In genomic region chr14:34820653-34821005, GRCm38 (mm10) we compare ENCODE assay signal across 9 mouse cellular contexts. TPM values are rescaled to one million over a fixed set of nuclear protein-coding genes. Genes with fewer than 3 reads are reported as not detected.
A peak's percentile ranks its signal among the peaks of the same experiment; 100 is the strongest.
DNase-seq lines count a peak whose midpoint lies in the region; ATAC-seq and TF ChIP-seq lines count a peak whose summit lies in the region.
"Had no signal": no experiment of that assay in that cellular context is flagged by ENCODE, and none has a peak within 500 bp of the region (broad histone marks: within the 10 kb centered on the region; RNA-seq: fewer than 3 reads in every experiment).

No protein-coding gene starts in this region.

- no peak for DNase-seq in heart, postnatal 25 days (ENCODE audit: low spot score)
- peak; percentile 50 for DNase-seq in forebrain, postnatal 0 days
- DNase-seq in adrenal gland, postnatal 10 days = no peak
- no peak for DNase-seq in ovary, adult 18-20 months (ENCODE audit: low spot score)

- no peak overlapping the region for H3K27ac ChIP-seq in heart, embryonic 12.5 days (ENCODE audit: poor library complexity, severe bottlenecking)
- H3K27ac ChIP-seq in bone marrow macrophage, adult 2 months (ENCODE audit: insufficient read depth, low read depth, low read length) = no peak overlapping the region
- 0 out of 2 replicates have a peak overlapping the region, but pooled peaks have one; percentile 10 for H3K27ac ChIP-seq in forebrain, postnatal 0 days (ENCODE audit: low read depth, low read length)
- no peak overlapping the region for H3K27ac ChIP-seq in limb, embryonic 12.5 days
- no peak overlapping the region for H3K27ac ChIP-seq in stomach, embryonic 14.5 days (ENCODE audit: low read length)

- 1% methylated on average over 12 of the region's 12 CpGs for WGBS in heart, embryonic 12.5 days
- 3% methylated on average over 12 of the region's 12 CpGs for WGBS in forebrain, postnatal 0 days
- WGBS in limb, embryonic 12.5 days = under 1% methylated on average over 12 of the region's 12 CpGs
- 2% methylated on average over 12 of the region's 12 CpGs for WGBS in stomach, embryonic 14.5 days

- H3K4me2 ChIP-seq in heart, embryonic 12.5 days = peak overlapping the region; percentile 98
- H3K4me2 ChIP-seq in forebrain, postnatal 0 days (ENCODE audit: low read depth) = peak overlapping the region; percentile 82
- peak overlapping the region; percentile 84 for H3K4me2 ChIP-seq in limb, embryonic 12.5 days
- peak overlapping the region; percentile 86 for H3K4me2 ChIP-seq in stomach, embryonic 14.5 days (replicated peaks; ENCODE audit: low read depth, low read length)

- no peak for TF ChIP-seq CTCF in bone marrow macrophage, adult 2 months (IDR thresholded peaks at IDR 0.05; ENCODE audit: low read depth, low read length)
- TF ChIP-seq CTCF in forebrain, postnatal 0 days (IDR thresholded peaks at IDR 0.05; ENCODE audit: low read depth) = no peak

- H3K36me3 ChIP-seq in heart, embryonic 12.5 days = no peaks in the 10 kb centered on the region
- no peaks in the 10 kb centered on the region for H3K36me3 ChIP-seq in forebrain, postnatal 0 days (ENCODE audit: insufficient read depth)
- no peaks in the 10 kb centered on the region for H3K36me3 ChIP-seq in limb, embryonic 12.5 days
- no peaks in the 10 kb centered on the region for H3K36me3 ChIP-seq in stomach, embryonic 14.5 days (ENCODE audit: control insufficient read depth, insufficient read depth, low read length)
- H3K36me3 ChIP-seq: G1E had no signal

- no peak for TF ChIP-seq POLR2A in bone marrow macrophage, adult 2 months (IDR thresholded peaks at IDR 0.05; ENCODE audit: borderline replicate concordance, low read depth, low read length)

- peaks cover 34% of the 10 kb centered on the region for H3K4me1 ChIP-seq in heart, embryonic 12.5 days (replicated peaks)
- H3K4me1 ChIP-seq in bone marrow macrophage, adult 2 months (ENCODE audit: control insufficient read depth, insufficient read depth, low read length) = peaks cover 5% of the 10 kb centered on the region
- H3K4me1 ChIP-seq in forebrain, postnatal 0 days (ENCODE audit: insufficient read depth) = 0 out of 2 replicates have a peak, but pooled peaks cover 5% of the 10 kb centered on the region
- peaks cover 30% of the 10 kb centered on the region for H3K4me1 ChIP-seq in limb, embryonic 12.5 days (replicated peaks)
- peaks cover 12% of the 10 kb centered on the region; the same call in 1 of the 2 replicates for H3K4me1 ChIP-seq in stomach, embryonic 14.5 days (ENCODE audit: control insufficient read depth, insufficient read depth, low read length)

- H3K9ac ChIP-seq in heart, embryonic 12.5 days = peak overlapping the region; percentile 63; the same call in 1 of the 2 replicates
- peak overlapping the region; percentile 76 for H3K9ac ChIP-seq in forebrain, postnatal 0 days
- H3K9ac ChIP-seq in limb, embryonic 12.5 days (replicated peaks) = peak overlapping the region; percentile 35; the same call in 1 of the 2 replicates
- H3K9ac ChIP-seq in stomach, embryonic 14.5 days (replicated peaks; ENCODE audit: low read depth, low read length) = no peak overlapping the region

- H3K27me3 ChIP-seq in heart, embryonic 12.5 days (replicated peaks) = peaks cover 89% of the 10 kb centered on the region
- H3K27me3 ChIP-seq in forebrain, postnatal 0 days (ENCODE audit: insufficient read depth, low read length) = peaks cover 15% of the 10 kb centered on the region
- peaks cover 93% of the 10 kb centered on the region for H3K27me3 ChIP-seq in limb, embryonic 12.5 days
- peaks cover 70% of the 10 kb centered on the region for H3K27me3 ChIP-seq in stomach, embryonic 14.5 days (ENCODE audit: control insufficient read depth, insufficient read depth, low read length)

- intact Hi-C loops in heart, postnatal 25 days (cut with DNase I) = no loop called here

- peak overlapping the region; percentile 68 for H3K4me3 ChIP-seq in heart, embryonic 12.5 days
- peak overlapping the region; percentile 1; the same call in 1 of the 2 replicates for H3K4me3 ChIP-seq in bone marrow macrophage, adult 2 months (ENCODE audit: insufficient read depth, low read length)
- peak overlapping the region; percentile 81 for H3K4me3 ChIP-seq in forebrain, postnatal 0 days (ENCODE audit: low read depth, low read length)
- peak overlapping the region; percentile 53 for H3K4me3 ChIP-seq in limb, embryonic 12.5 days (replicated peaks)
- peak overlapping the region; percentile 45 for H3K4me3 ChIP-seq in stomach, embryonic 14.5 days (ENCODE audit: low read depth, low read length)

- H3K9me3 ChIP-seq in heart, embryonic 12.5 days (replicated peaks) = no peaks in the 10 kb centered on the region
- no peaks in the 10 kb centered on the region for H3K9me3 ChIP-seq in forebrain, postnatal 0 days (ENCODE audit: low read length)
- H3K9me3 ChIP-seq in limb, embryonic 12.5 days = no peaks in the 10 kb centered on the region
- no peaks in the 10 kb centered on the region for H3K9me3 ChIP-seq in stomach, embryonic 14.5 days (ENCODE audit: control insufficient read depth, low read depth, low read length)

- 0 out of 2 replicates have a peak, but pooled peaks have one; percentile 15 for ATAC-seq in heart, embryonic 12.5 days (ENCODE audit: insufficient number of reproducible peaks, low FRiP score)
- no peak for ATAC-seq in forebrain, postnatal 0 days
- no peak for ATAC-seq in limb, embryonic 12.5 days (ENCODE audit: insufficient number of reproducible peaks, insufficient read depth, low FRiP score, low TSS enrichment, low read depth)
- no peak for ATAC-seq in stomach, embryonic 14.5 days (ENCODE audit: insufficient number of reproducible peaks, insufficient read depth, low FRiP score, low read depth)

RNA-seq across cellular contexts. Expression of gene Grid1, which starts 0.7 kb away (rescaled TPM):
- 0.44 and 0.51 TPM in 2 replicates for polyA plus RNA-seq in heart, embryonic 12.5 days (2016; fragmentation: Nextera tagmentation; extraction: Ambion mirVana)
- total RNA-seq in heart, postnatal 25 days (2021) = not detected
- polyA plus RNA-seq in bone marrow macrophage, adult 2 months (2012; ENCODE audit: insufficient read depth, insufficient read length, missing spikeins) = not detected in 2 replicates
- 22.2 and 28.3 TPM in 2 replicates for total RNA-seq in forebrain, postnatal 0 days (2014; rRNA removed)
- polyA plus RNA-seq in forebrain, postnatal 0 days (2015; fragmentation: Nextera tagmentation; extraction: Ambion mirVana) = 3.3 and 9.2 TPM in 2 replicates
- polyA plus RNA-seq in limb, embryonic 12.5 days (2016; fragmentation: Nextera tagmentation; extraction: Ambion mirVana) = 0.24 and 1.00 TPM in 2 replicates
- 1.1 and 1.3 TPM in 2 replicates for polyA plus RNA-seq in stomach, embryonic 14.5 days (2014; fragmentation: Nextera tagmentation; extraction: Ambion mirVana)
- under 1 TPM; 0.57 to 0.61 TPM for total RNA-seq in adrenal gland, postnatal 10 days (2021)
- polyA plus RNA-seq: G1E had no signal

Comparison
In these comparisons a context has a peak if more than half of its experiments do, and no peak if none do; other contexts are left out.
1. H3K4me3 ChIP-seq: peak in every context shown above with its lines; median percentile 81 in forebrain, postnatal 0 days; 68 in heart, embryonic 12.5 days; 53 in limb, embryonic 12.5 days; 45 in stomach, embryonic 14.5 days; 1 in bone marrow macrophage, adult 2 months.